Mouse (Mus musculus): ENCODE data around the gene Comtd1. TPM values are rescaled to one million over a fixed set of nuclear protein-coding genes. Genes with fewer than 3 reads are reported as not detected.

Comtd1 gene
- 11.0 TPM for total RNA-seq (2023)

GRCm38 (mm10) chr14:21848166-21849154, at the start of gene Comtd1:
Gene Comtd1, minus strand, starts transcription at chr14:21848977.

GRCm38 (mm10) chr14:21824938-21825337, 23.8 kb downstream of the Comtd1 start, which contains the start of gene Vdac2:
Gene Vdac2, plus strand, starts transcription at chr14:21825238.

Other genes starting within 250 kb of the Comtd1 start
- gene Dupd1, start 134.4 kb downstream of the Comtd1 start, total RNA-seq (2023) = not detected
- gene Samd8, start 98.4 kb downstream of the Comtd1 start, total RNA-seq (2023) = 41.2 TPM
- not detected for gene Dusp13, start 97.8 kb downstream of the Comtd1 start, total RNA-seq (2023)
- gene Vdac2, start 23.7 kb downstream of the Comtd1 start, total RNA-seq (2023) = 128 TPM
- 0.56 TPM for gene Zfp503, start 140.6 kb upstream of the Comtd1 start, total RNA-seq (2023)
- gene Lrmda, start 170.7 kb upstream of the Comtd1 start, total RNA-seq (2023) = not detected

All from CD4-positive naive resting alpha-beta T cell, adult 57 days (primary cell).